Mouse (Mus musculus): ENCODE measurements around the gene Gatad2a. TPM values are rescaled to one million over a fixed set of nuclear protein-coding genes. Genes with fewer than 3 reads are reported as not detected.

Gatad2a gene
- 91.2 to 119 TPM (median 106 TPM) in 4 replicates for total RNA-seq (2023)

GRCm38 (mm10) chr8:69995776-69996588 lies at the start of gene Gatad2a:
Gene Gatad2a (minus strand): TSS chr8:69996384.

GRCm38 (mm10) chr8:70042583-70043455 lies 46.6 kb upstream of the Gatad2a start, which contains the start of the genes Mau2 and Sugp1:
Gene Mau2 (minus strand): TSS chr8:70042734.
Gene Sugp1 (plus strand): TSS chr8:70042813.

GRCm38 (mm10) chr8:69902163-69903062 lies 93.8 kb downstream of the Gatad2a start, which contains the start of the genes Tssk6, Ndufa13 and Yjefn3:
Gene Tssk6 (plus strand): TSS chr8:69902184.
Gene Ndufa13 (minus strand): TSS chr8:69902558.
Gene Yjefn3 (minus strand): TSS chr8:69902712.

GRCm38 (mm10) chr8:69887289-69888243 lies 108.6 kb downstream of the Gatad2a start, which contains the start of gene Cilp2:
Gene Cilp2 (minus strand): TSS chr8:69887687.

Other genes with a start within 250 kb of the Gatad2a start
- 3.5 to 3.8 TPM (median 3.8 TPM) in 4 replicates for gene Zfp963, start 246.4 kb downstream of the Gatad2a start, total RNA-seq (2023)
- gene Gm20422, start 221.5 kb downstream of the Gatad2a start, total RNA-seq (2023) = 1.1 to 2.0 TPM in 2 of 4 replicates, not detected in the others
- 53.7 to 63.4 TPM (median 56.4 TPM) in 4 replicates for gene Atp13a1, start 205.2 kb downstream of the Gatad2a start, total RNA-seq (2023)
- 20.8 to 25.2 TPM (median 21.7 TPM) in 4 replicates for gene Zfp866, start 205.2 kb downstream of the Gatad2a start, total RNA-seq (2023)
- gene Gmip, start 187.7 kb downstream of the Gatad2a start, total RNA-seq (2023) = 371 to 418 TPM (median 378 TPM) in 4 replicates
- 6.8 to 7.8 TPM (median 7.1 TPM) in 4 replicates for gene Lpar2, start 174.0 kb downstream of the Gatad2a start, total RNA-seq (2023)
- 3.0 to 11.8 TPM (median 7.3 TPM) in 4 replicates for gene Pbx4, start 163.9 kb downstream of the Gatad2a start, total RNA-seq (2023)
- 0.18 to 0.21 TPM in 2 of 4 replicates, not detected in the others for gene Cilp2, start 108.7 kb downstream of the Gatad2a start, total RNA-seq (2023)
- gene Tssk6, start 94.2 kb downstream of the Gatad2a start, total RNA-seq (2023) = 0.46 to 1.8 TPM (median 0.86 TPM) in 4 replicates
- 46.4 to 56.3 TPM (median 47.7 TPM) in 4 replicates for gene Ndufa13, start 93.8 kb downstream of the Gatad2a start, total RNA-seq (2023)
- gene Yjefn3, start 93.7 kb downstream of the Gatad2a start, total RNA-seq (2023) = 0.97 TPM in 1 of 4 replicates, not detected in the others
- 120 to 135 TPM (median 124 TPM) in 4 replicates for gene Mau2, start 46.4 kb upstream of the Gatad2a start, total RNA-seq (2023)
- 41.7 to 48.8 TPM (median 46.5 TPM) in 4 replicates for gene Sugp1, start 46.4 kb upstream of the Gatad2a start, total RNA-seq (2023)
- gene Tm6sf2, start 76.5 kb upstream of the Gatad2a start, total RNA-seq (2023) = 0.41 to 0.42 TPM in 2 of 4 replicates, not detected in the others
- gene Hapln4, start 87.1 kb upstream of the Gatad2a start, total RNA-seq (2023) = not detected in 4 replicates
- gene Ncan, start 124.5 kb upstream of the Gatad2a start, total RNA-seq (2023) = 0.12 to 0.24 TPM (median 0.12 TPM) in 4 replicates
- gene Nr2c2ap, start 134.9 kb upstream of the Gatad2a start, total RNA-seq (2023) = 26.8 to 34.5 TPM (median 33.3 TPM) in 4 replicates
- gene Rfxank, start 142.8 kb upstream of the Gatad2a start, total RNA-seq (2023) = 29.2 to 34.9 TPM (median 32.5 TPM) in 4 replicates
- 47.1 to 58.2 TPM (median 52.7 TPM) in 4 replicates for gene Borcs8, start 143.1 kb upstream of the Gatad2a start, total RNA-seq (2023)
- 2.4 to 4.5 TPM (median 4.0 TPM) in 4 replicates for gene Mef2b, start 143.3 kb upstream of the Gatad2a start, total RNA-seq (2023)
- gene Tmem161a, start 176.0 kb upstream of the Gatad2a start, total RNA-seq (2023) = 43.7 to 57.9 TPM (median 47.4 TPM) in 4 replicates
- gene Slc25a42, start 215.9 kb upstream of the Gatad2a start, total RNA-seq (2023) = 3.6 to 6.2 TPM (median 4.5 TPM) in 4 replicates
- gene Sugp2, start 237.8 kb upstream of the Gatad2a start, total RNA-seq (2023) = 65.9 to 70.7 TPM (median 67.1 TPM) in 4 replicates
- 7.2 to 11.5 TPM (median 10.0 TPM) in 4 replicates for gene Armc6, start 238.1 kb upstream of the Gatad2a start, total RNA-seq (2023)